Mouse (Mus musculus) heart, embryonic 13.5 days (tissue): Measurements from ENCODE around the gene Gm45618. TPM values are rescaled to one million over a fixed set of nuclear protein-coding genes. Genes with fewer than 3 reads are reported as not detected.

ENCODE experiments used
- ATAC-seq: fragments of 200-750 bp; cut with Nextera tagmentation; 2 replicates; pipeline ENCODE4 v1.8.0; 2017; ENCODE audit warnings: moderate TSS enrichment; ENCODE audit not compliant: insufficient number of reproducible peaks, low FRiP score, low TSS enrichment; ENCODE audit errors: extremely low read depth
- H3K27ac ChIP-seq: fragments of 300-500 bp; sonication (generic); replicated peaks from 2 replicates; pipeline ENCODE4 v1.5.1; 2015; ENCODE audit warnings: moderate library complexity, mild to moderate bottlenecking, inconsistent platforms
- H3K27me3 ChIP-seq: fragments of 300-500 bp; sonication (generic); replicated peaks from 2 replicates; pipeline ENCODE4 v1.6.1; 2015; ENCODE audit warnings: mild to moderate bottlenecking, inconsistent platforms
- H3K36me3 ChIP-seq: fragments of 300-500 bp; sonication (generic); 2 replicates; pipeline ENCODE4 v1.6.1; 2015; ENCODE audit warnings: mild to moderate bottlenecking, inconsistent platforms
- H3K4me1 ChIP-seq: fragments of 300-500 bp; sonication (generic); 2 replicates; pipeline ENCODE4 v1.6.1; 2015; ENCODE audit warnings: inconsistent platforms
- H3K4me2 ChIP-seq: fragments of 300-500 bp; sonication (generic); 2 replicates; pipeline ENCODE4 v1.6.1; 2015; ENCODE audit warnings: inconsistent platforms, mild to moderate bottlenecking, moderate library complexity
- H3K4me3 ChIP-seq: fragments of 300-500 bp; sonication (generic); 2 replicates; pipeline ENCODE4 v1.5.1; 2015; ENCODE audit warnings: moderate library complexity, mild to moderate bottlenecking, inconsistent platforms
- H3K9ac ChIP-seq: fragments of 300-500 bp; sonication (generic); 2 replicates; pipeline ENCODE4 v1.6.1; 2015; ENCODE audit warnings: inconsistent platforms, mild to moderate bottlenecking, moderate library complexity
- H3K9me3 ChIP-seq: fragments of 300-500 bp; sonication (generic); 2 replicates; pipeline ENCODE4 v1.6.1; 2016; ENCODE audit warnings: inconsistent platforms
- WGBS: fragments of 180-500 bp; shearing (Covaris S2); methylation state at CpG from one replicate; pipeline ENCODE4 v1.1.7; 2015; ENCODE audit warnings: mixed read lengths; 5-methylcytosine and 5-hydroxymethylcytosine counted together
- polyA plus RNA-seq: library from polyadenylated mRNA; unstranded; fragments of >200 nt; fragmentation: Nextera tagmentation; extraction: Ambion mirVana; gene quantifications from 2 replicates; pipeline ENCODE4 v1.2.1, GENCODE M21; 2015

Gene Gm45618
- polyA plus RNA-seq, 1 experiment from 2014 or later, result not detected

GRCm38 (mm10) chr7:142082607-142083006 is 37.9 kb downstream of the Gm45618 start:
- 56% methylated on average over 16 of the region's 16 CpGs for WGBS
- no peaks in the 10 kb centered on the region for H3K9me3 ChIP-seq
- H3K27ac ChIP-seq, result no peak overlapping the region
- peaks cover 60% of the 10 kb centered on the region for H3K4me1 ChIP-seq
- H3K9ac ChIP-seq, result no peak overlapping the region
- H3K27me3 ChIP-seq, result peaks cover 52% of the 10 kb centered on the region
- no peak overlapping the region for H3K4me3 ChIP-seq
- no peak overlapping the region for H3K4me2 ChIP-seq
- no peak for ATAC-seq
- peaks cover 84% of the 10 kb centered on the region for H3K36me3 ChIP-seq

DNA sequence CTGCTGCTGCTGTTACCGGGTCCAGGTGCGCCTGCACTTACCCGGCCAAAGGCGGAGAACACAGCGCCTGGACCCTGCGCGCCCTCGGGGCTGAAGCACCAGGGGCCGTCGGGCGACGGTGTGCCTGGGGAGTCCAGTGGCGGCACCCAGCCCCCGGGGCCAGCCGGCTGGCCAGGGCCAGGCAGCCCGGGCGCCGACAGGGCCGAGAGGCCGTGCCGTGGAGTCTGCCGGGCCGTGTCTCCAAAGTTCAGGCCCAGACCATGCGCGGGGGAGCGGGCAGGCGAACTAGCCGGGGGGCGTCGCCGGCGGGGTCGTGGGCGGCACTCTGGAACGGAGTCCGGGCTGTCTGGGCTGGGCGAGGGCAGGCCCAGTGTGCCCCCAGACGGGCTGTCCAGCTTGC is 38.4 kb downstream of the Gm45618 start:
- no peaks in the 10 kb centered on the region for H3K9me3 ChIP-seq
- H3K36me3 ChIP-seq, result peaks cover 80% of the 10 kb centered on the region
- peaks cover 52% of the 10 kb centered on the region for H3K27me3 ChIP-seq
- no peak for ATAC-seq
- H3K4me1 ChIP-seq, result peaks cover 62% of the 10 kb centered on the region
- WGBS, result 30% methylated on average over 38 of the region's 38 CpGs
- no peak overlapping the region for H3K27ac ChIP-seq
- peak overlapping the region; percentile 37 for H3K4me2 ChIP-seq
- peak overlapping the region; percentile 24 for H3K4me3 ChIP-seq
- H3K9ac ChIP-seq, result peak overlapping the region; percentile 44; the same call in 1 of the 2 replicates

- H3K9me3 ChIP-seq, result no peaks in the 10 kb centered on the region
- no peak overlapping the region for H3K27ac ChIP-seq
- no peak for ATAC-seq
- 53% methylated on average over 14 of the region's 17 CpGs for WGBS
- H3K36me3 ChIP-seq, result peaks cover 75% of the 10 kb centered on the region
- H3K27me3 ChIP-seq, result peaks cover 52% of the 10 kb centered on the region
- H3K9ac ChIP-seq, result peak overlapping the region; percentile 44; the same call in 1 of the 2 replicates
- H3K4me2 ChIP-seq, result peak overlapping the region; percentile 37
- H3K4me1 ChIP-seq, result peaks cover 62% of the 10 kb centered on the region
- peak overlapping the region; percentile 24; the same call in 1 of the 2 replicates for H3K4me3 ChIP-seq
These were observed 38.8 kb downstream of the Gm45618 start for GRCm38 (mm10) chr7:142081736-142082135.

DNA sequence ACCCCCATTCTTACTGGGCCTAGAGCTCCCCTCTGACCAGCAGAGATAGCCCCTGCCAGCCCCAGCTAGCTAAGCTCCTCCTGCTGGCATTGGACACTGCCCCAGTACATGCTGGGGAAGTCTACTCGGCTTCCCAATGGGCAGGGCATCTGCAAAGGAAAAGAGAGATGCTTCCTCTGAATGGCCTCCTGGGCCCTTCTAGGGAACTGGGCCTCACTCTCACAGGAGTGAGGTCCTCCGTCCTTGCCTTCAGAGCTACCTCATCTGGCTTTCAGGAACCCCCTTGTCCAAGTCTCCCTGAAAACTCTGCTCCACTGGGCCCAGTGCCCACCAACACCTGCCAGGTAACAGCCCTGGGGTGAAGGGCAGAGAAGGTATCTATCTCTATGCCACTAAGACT is 39.7 kb downstream of the Gm45618 start:
- no peak for ATAC-seq
- Histone ChIP-seq H3K4me2 (no peak overlapping the region), H3K27ac (no peak overlapping the region), H3K9ac (no peak overlapping the region), H3K9me3 (no peaks in the 10 kb centered on the region), H3K4me1 (peaks cover 54% of the 10 kb centered on the region), H3K4me3 (no peak overlapping the region), H3K27me3 (peaks cover 52% of the 10 kb centered on the region), H3K36me3 (peaks cover 68% of the 10 kb centered on the region)
- WGBS, result 76% methylated on average over 2 of the region's 2 CpGs

DNA sequence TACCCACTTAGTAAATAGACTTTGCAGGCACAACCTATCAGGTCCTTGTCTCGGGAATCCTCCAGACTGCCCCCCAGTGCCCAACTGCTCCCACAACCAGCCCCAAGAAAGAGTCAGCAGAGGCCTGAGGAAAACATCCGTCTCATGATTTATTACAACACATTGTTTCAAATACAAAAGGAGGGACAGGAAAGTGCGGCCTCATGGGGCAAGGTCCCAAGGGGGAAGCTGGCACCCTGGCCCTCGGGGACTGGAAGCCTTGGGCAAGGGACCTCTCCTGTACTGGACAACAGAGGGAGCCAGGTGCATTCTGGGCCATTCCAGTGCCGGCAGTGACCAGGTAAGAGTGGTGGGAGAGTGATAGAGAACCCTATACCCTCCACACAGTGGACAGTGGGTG is 41.2 kb downstream of the Gm45618 start:
- no peak for ATAC-seq
- Histone ChIP-seq H3K4me3 (no peak overlapping the region), H3K4me2 (no peak overlapping the region), H3K9me3 (no peaks in the 10 kb centered on the region), H3K9ac (no peak overlapping the region), H3K4me1 (peaks cover 40% of the 10 kb centered on the region), H3K27ac (no peak overlapping the region), H3K36me3 (peaks cover 55% of the 10 kb centered on the region), H3K27me3 (peaks cover 57% of the 10 kb centered on the region)
- WGBS, result 54% methylated on average over 5 of the region's 5 CpGs

- H3K9ac ChIP-seq, result no peak overlapping the region
- ATAC-seq, result no peak
- no peak overlapping the region for H3K4me3 ChIP-seq
- peaks cover 40% of the 10 kb centered on the region for H3K27me3 ChIP-seq
- H3K36me3 ChIP-seq, result peaks cover 38% of the 10 kb centered on the region
- 36% methylated on average over 3 of the region's 3 CpGs for WGBS
- H3K27ac ChIP-seq, result peak overlapping the region; percentile 25; the same call in 1 of the 2 replicates
- H3K4me1 ChIP-seq, result peaks cover 24% of the 10 kb centered on the region
- H3K4me2 ChIP-seq, result peak overlapping the region; percentile 3; the same call in 1 of the 2 replicates
- H3K9me3 ChIP-seq, result no peaks in the 10 kb centered on the region
These were observed 43.4 kb downstream of the Gm45618 start for GRCm38 (mm10) chr7:142077138-142077537.

DNA sequence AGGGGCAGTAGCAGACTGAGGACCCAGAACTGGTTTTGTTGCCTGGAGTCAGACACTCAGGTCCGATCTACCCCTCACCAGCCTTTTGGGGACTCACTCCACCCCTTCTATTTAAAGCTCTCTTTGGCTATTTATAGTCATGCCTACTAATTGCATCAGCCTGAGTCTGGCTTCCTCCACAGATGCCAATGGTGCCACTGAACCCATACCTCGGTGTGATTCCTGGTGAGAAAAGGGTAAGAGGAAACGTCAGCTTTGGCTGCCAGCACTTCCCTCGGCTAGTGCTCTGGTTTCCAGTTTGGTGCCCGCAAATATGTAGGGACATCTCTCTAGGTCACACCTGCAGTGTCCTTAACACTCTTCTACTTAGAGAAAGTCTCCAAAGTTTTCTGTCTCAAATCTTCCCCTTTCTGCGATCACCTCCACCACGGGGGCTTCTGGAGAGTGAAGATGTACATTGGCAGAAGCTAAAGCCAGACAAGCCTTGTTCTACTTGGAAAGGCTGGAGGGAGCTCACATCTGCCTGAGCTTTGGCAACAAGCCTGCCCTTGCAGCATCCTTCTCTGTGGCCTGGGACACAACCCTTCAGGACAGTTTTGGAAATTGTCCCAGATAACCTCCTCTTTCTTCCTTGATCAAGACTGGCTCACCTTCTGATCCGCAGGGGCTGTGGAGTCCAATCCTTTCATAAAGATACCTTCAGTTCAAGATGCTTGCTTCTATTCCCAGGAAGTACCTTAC is 46.2 kb downstream of the Gm45618 start:
- no peak overlapping the region for H3K4me3 ChIP-seq
- H3K9ac ChIP-seq, result no peak overlapping the region
- H3K36me3 ChIP-seq, result peaks cover 11% of the 10 kb centered on the region; the same call in 1 of the 2 replicates
- H3K27me3 ChIP-seq, result peaks cover 32% of the 10 kb centered on the region
- no peak overlapping the region for H3K27ac ChIP-seq
- no peaks in the 10 kb centered on the region for H3K9me3 ChIP-seq
- H3K4me2 ChIP-seq, result no peak overlapping the region
- peaks cover 24% of the 10 kb centered on the region for H3K4me1 ChIP-seq
- ATAC-seq, result no peak
- WGBS, result 55% methylated on average over 8 of the region's 8 CpGs

DNA sequence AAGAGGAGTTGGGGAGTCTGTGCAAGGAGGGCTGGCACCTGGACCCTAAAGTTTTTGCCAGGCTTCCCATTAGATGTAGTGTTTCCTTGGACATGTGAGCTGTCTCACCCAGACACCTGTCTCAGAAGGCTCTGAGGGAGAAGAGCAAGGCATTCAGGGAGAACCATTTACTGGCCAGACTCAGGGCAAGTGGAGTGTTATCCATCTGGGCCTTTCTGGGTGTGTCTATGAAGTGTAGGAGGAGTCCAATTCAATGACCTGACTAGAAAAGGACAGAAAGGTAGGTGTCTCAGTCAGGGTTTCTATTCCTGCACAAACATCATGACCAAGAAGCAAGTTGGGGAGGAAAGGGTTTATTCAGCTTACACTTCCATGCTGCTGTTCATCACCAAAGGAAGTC is 48.8 kb downstream of the Gm45618 start:
- H3K27ac ChIP-seq, result no peak overlapping the region
- H3K36me3 ChIP-seq, result no peaks in the 10 kb centered on the region
- no peak overlapping the region for H3K4me2 ChIP-seq
- H3K9ac ChIP-seq, result no peak overlapping the region
- H3K4me3 ChIP-seq, result no peak overlapping the region
- H3K4me1 ChIP-seq, result peaks cover 12% of the 10 kb centered on the region
- peaks cover 47% of the 10 kb centered on the region for H3K27me3 ChIP-seq
- no peaks in the 10 kb centered on the region for H3K9me3 ChIP-seq
- no peak for ATAC-seq

- Histone ChIP-seq H3K36me3 (no peaks in the 10 kb centered on the region), H3K27me3 (peaks cover 50% of the 10 kb centered on the region), H3K4me3 (peak overlapping the region; percentile 34)
These were observed 49.3 kb downstream of the Gm45618 start for GRCm38 (mm10) chr7:142071212-142071578.

GRCm38 (mm10) chr7:142070458-142071211 is 49.9 kb downstream of the Gm45618 start:
- 0 out of 2 replicates have a peak, but pooled peaks have one; percentile 14 for ATAC-seq
- Histone ChIP-seq H3K27me3 (peaks cover 52% of the 10 kb centered on the region), H3K9me3 (no peaks in the 10 kb centered on the region), H3K4me3 (peak overlapping the region; percentile 34), H3K4me1 (peaks cover 12% of the 10 kb centered on the region), H3K4me2 (peak overlapping the region; percentile 64), H3K9ac (0 out of 2 replicates have a peak overlapping the region, but pooled peaks have one; percentile 19), H3K36me3 (no peaks in the 10 kb centered on the region), H3K27ac (no peak overlapping the region)
- 15% methylated on average over 13 of the region's 13 CpGs for WGBS

More at GRCm38 (mm10) chr7:142071212-142071578, 49.3 kb downstream of the Gm45618 start:
- ATAC-seq, result no peak; the same call in 1 of the 2 replicates
- H3K4me1 ChIP-seq, result peaks cover 12% of the 10 kb centered on the region
- no peaks in the 10 kb centered on the region for H3K9me3 ChIP-seq
- H3K27ac ChIP-seq, result no peak overlapping the region
- peak overlapping the region; percentile 64 for H3K4me2 ChIP-seq
- H3K9ac ChIP-seq, result 0 out of 2 replicates have a peak overlapping the region, but pooled peaks have one; percentile 19
- 11% methylated on average over 9 of the region's 10 CpGs for WGBS
